ENCODE assay signal across 21 mouse cellular contexts in the genomic region with DNA sequence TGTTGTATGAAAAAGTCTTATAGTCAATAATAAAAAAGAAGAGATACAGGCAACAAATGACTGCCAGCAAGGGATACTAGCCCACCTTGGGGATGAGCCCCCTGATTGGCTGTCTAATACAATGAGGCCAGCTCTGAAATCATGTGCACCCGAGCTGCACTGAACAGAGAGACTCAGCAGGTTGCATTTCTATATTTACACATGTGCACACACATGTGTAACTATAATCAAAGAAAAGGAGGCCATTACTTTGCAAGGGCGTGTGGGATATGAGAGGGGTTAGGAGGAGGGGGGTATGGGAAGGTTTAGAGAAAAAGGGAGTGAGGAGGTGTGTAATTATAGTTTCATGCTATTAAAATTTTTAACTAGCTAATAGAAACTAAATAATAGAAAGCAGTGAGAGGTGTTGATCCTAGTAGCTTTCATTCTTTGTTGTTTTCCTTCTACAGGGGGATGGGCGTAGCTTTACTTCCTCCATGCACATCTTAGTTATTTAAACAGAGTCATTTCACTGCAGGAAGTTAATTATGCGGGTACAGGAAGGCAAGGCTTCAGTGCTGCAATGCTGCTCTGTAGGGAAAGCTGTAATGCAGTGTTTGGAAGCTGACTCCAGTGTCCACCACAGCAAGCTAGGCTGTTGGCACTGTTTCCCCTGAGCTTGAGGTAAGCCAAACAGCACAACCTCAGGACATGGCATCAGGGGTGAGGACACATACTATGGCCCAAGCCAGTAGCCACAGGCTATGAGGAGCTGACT. TPM values are rescaled to one million over a fixed set of nuclear protein-coding genes. Genes with fewer than 3 reads are reported as not detected.
"Had no signal": no experiment of that assay in that cellular context is flagged by ENCODE, and none has a peak within 500 bp of the region (broad histone marks: within the 10 kb centered on the region; RNA-seq: fewer than 3 reads in every experiment).

No protein-coding gene starts in this region.

- H3K27ac ChIP-seq: limb, embryonic 10.5 days; limb, embryonic 13.5 days; liver, embryonic 12.5 days; liver, embryonic 15.5 days; lung, embryonic 15.5 days; midbrain, embryonic 10.5 days; midbrain, embryonic 15.5 days; stomach, postnatal 0 days had no signal

- DNase-seq: kidney, adult 18-20 months; kidney, adult 9 months; kidney, postnatal 14 days; kidney, postnatal 4 days; liver; lung, adult 18-20 months; lung, postnatal 10 days; lung, postnatal 36 days; thymus, adult 2 months; thymus, postnatal 14 days; thymus, postnatal 4 days had no signal

- H3K4me1 ChIP-seq: limb, embryonic 10.5 days; limb, embryonic 13.5 days; liver, embryonic 12.5 days; liver, embryonic 15.5 days; lung, embryonic 15.5 days; midbrain, embryonic 10.5 days; midbrain, embryonic 15.5 days had no signal

- ATAC-seq: liver, embryonic 12.5 days; midbrain, embryonic 15.5 days had no signal

- H3K9ac ChIP-seq: limb, embryonic 13.5 days; liver, embryonic 12.5 days; liver, embryonic 15.5 days; lung, embryonic 15.5 days; midbrain, embryonic 15.5 days had no signal

- H3K4me2 ChIP-seq: limb, embryonic 13.5 days; liver, embryonic 12.5 days; liver, embryonic 15.5 days; lung, embryonic 15.5 days; midbrain, embryonic 15.5 days had no signal

- H3K36me3 ChIP-seq: limb, embryonic 10.5 days; limb, embryonic 13.5 days; liver, embryonic 12.5 days; liver, embryonic 15.5 days; lung, embryonic 15.5 days; midbrain, embryonic 10.5 days; midbrain, embryonic 15.5 days had no signal

- H3K27me3 ChIP-seq: limb, embryonic 13.5 days; liver, embryonic 12.5 days; liver, embryonic 15.5 days; lung, embryonic 15.5 days; midbrain, embryonic 15.5 days had no signal

- H3K4me3 ChIP-seq: limb, embryonic 10.5 days; limb, embryonic 13.5 days; liver, embryonic 12.5 days; liver, embryonic 15.5 days; lung, embryonic 15.5 days; midbrain, embryonic 10.5 days; midbrain, embryonic 15.5 days had no signal

- H3K9me3 ChIP-seq: limb, embryonic 10.5 days; limb, embryonic 13.5 days; liver, embryonic 12.5 days; liver, embryonic 15.5 days; lung, embryonic 15.5 days; midbrain, embryonic 10.5 days; midbrain, embryonic 15.5 days had no signal

RNA-seq across cellular contexts. Expression of gene Htr1a, which starts 56.2 kb away (rescaled TPM):
- polyA plus RNA-seq: kidney, embryonic 16.5 days; limb, embryonic 10.5 days; liver, embryonic 12.5 days; liver, embryonic 15.5 days; lung, embryonic 15.5 days; stomach, embryonic 14.5 days; stomach, postnatal 0 days had no signal
